10 mouse cellular contexts compared by ENCODE assay signal in the genomic region with DNA sequence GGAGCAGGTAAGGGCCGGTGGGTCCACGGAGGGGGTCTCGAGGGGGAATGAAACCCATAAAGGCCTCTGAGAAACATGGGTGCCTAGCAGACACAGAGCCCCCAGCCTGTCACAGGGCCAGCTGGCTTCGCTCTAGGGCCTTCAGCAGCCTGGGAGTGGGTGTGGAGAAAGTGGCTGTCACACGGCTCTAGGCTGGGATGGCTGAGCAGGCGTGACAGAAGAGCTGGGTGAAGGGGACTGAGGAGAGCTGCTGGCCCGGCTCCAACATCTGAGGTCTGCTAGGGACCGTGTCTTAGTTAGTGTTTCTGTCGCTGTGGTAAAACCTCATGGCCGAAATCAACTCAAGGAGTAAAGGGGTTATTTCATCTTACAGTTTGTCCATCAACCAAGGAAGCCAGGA. TPM values are rescaled to one million over a fixed set of nuclear protein-coding genes. Genes with fewer than 3 reads are reported as not detected.
DNase-seq lines count a peak whose midpoint lies in the region; ATAC-seq lines count a peak whose summit lies in the region.
"Had no signal": no experiment of that assay in that cellular context is flagged by ENCODE, and none has a peak within 500 bp of the region (broad histone marks: within the 10 kb centered on the region; RNA-seq: fewer than 3 reads in every experiment).

No protein-coding gene starts in this region.

- H3K9ac ChIP-seq in forebrain, embryonic 14.5 days (ENCODE audit: low read length), result no peak overlapping the region
- no peak overlapping the region for H3K9ac ChIP-seq in neural tube, embryonic 14.5 days (replicated peaks; ENCODE audit: low read depth, low read length)

- H3K4me1 ChIP-seq in forebrain, embryonic 14.5 days (ENCODE audit: control insufficient read depth, insufficient read depth, low read length), result peaks cover 9% of the 10 kb centered on the region; the same call in 1 of the 2 replicates
- H3K4me1 ChIP-seq in neural tube, embryonic 14.5 days (ENCODE audit: control insufficient read depth, insufficient read depth, low read length), result peaks cover 14% of the 10 kb centered on the region

- ATAC-seq in forebrain, embryonic 14.5 days, result peak; percentile 74
- peak; percentile 54; the same call in 1 of the 2 replicates for ATAC-seq in neural tube, embryonic 14.5 days (ENCODE audit: low read depth)
- ATAC-seq in megakaryocyte progenitor cell, adult 5-6 weeks (replicated peaks; ENCODE audit: poor library complexity), result no peak

- peaks cover 7% of the 10 kb centered on the region; the same call in 1 of the 2 replicates for H3K36me3 ChIP-seq in forebrain, embryonic 14.5 days (ENCODE audit: control insufficient read depth, insufficient read depth, low read length)
- H3K36me3 ChIP-seq in neural tube, embryonic 14.5 days (ENCODE audit: control insufficient read depth, insufficient read depth, low read length), result no peaks in the 10 kb centered on the region

- WGBS in forebrain, embryonic 14.5 days, result 58% methylated on average over 10 of the region's 10 CpGs
- 61% methylated on average over 10 of the region's 10 CpGs for WGBS in neural tube, embryonic 14.5 days

- no peak overlapping the region for H3K4me2 ChIP-seq in forebrain, embryonic 14.5 days (ENCODE audit: low read length)
- H3K4me2 ChIP-seq in neural tube, embryonic 14.5 days (ENCODE audit: low read depth, low read length), result no peak overlapping the region

- no peaks in the 10 kb centered on the region for H3K9me3 ChIP-seq in forebrain, embryonic 14.5 days (replicated peaks; ENCODE audit: control insufficient read depth, low read length)
- no peaks in the 10 kb centered on the region for H3K9me3 ChIP-seq in neural tube, embryonic 14.5 days (ENCODE audit: control insufficient read depth, low read length)

- peak overlapping the region; percentile 65; the same call in 1 of the 2 replicates for H3K27ac ChIP-seq in forebrain, embryonic 14.5 days (ENCODE audit: low read depth, low read length)
- H3K27ac ChIP-seq in neural tube, embryonic 14.5 days (ENCODE audit: low read depth, low read length), result peak overlapping the region; percentile 44; the same call in 1 of the 2 replicates

- peak; percentile 24 for DNase-seq in cerebellum, adult 11-12 months
- DNase-seq in cerebellum, adult 9-11 months, result no peak
- DNase-seq in kidney, postnatal 4 days, result peak; percentile 64 to 74
- DNase-seq in kidney, postnatal 14 days, result no peak
- DNase-seq in forebrain, embryonic 14.5 days (ENCODE audit: low spot score), result peak; percentile 61
- no peak for DNase-seq in thymus, postnatal 10 days (ENCODE audit: low spot score in 2 of 2)
- DNase-seq: kidney, adult 2 months had no signal

- H3K27me3 ChIP-seq in forebrain, embryonic 14.5 days (replicated peaks; ENCODE audit: control insufficient read depth, insufficient read depth, low read length), result no peaks in the 10 kb centered on the region
- no peaks in the 10 kb centered on the region for H3K27me3 ChIP-seq in neural tube, embryonic 14.5 days (ENCODE audit: control insufficient read depth, insufficient read depth, low read length)

- no peak overlapping the region for H3K4me3 ChIP-seq in forebrain, embryonic 14.5 days (ENCODE audit: low read depth, low read length)
- H3K4me3 ChIP-seq in neural tube, embryonic 14.5 days (ENCODE audit: low read depth, low read length), result no peak overlapping the region

RNA-seq across cellular contexts. Expression of a gene that starts 17.5 kb away (rescaled TPM):
- polyA plus RNA-seq in forebrain, embryonic 14.5 days (2014; fragmentation: Nextera tagmentation; extraction: Ambion mirVana), result 6.6 and 12.3 TPM in 2 replicates
- polyA plus RNA-seq in neural tube, embryonic 14.5 days (2014; fragmentation: Nextera tagmentation; extraction: Ambion mirVana), result 15.4 and 17.1 TPM in 2 replicates
- total RNA-seq in megakaryocyte progenitor cell, adult 5-6 weeks (2015), result not detected in 2 replicates
- total RNA-seq in megakaryocyte progenitor cell, adult 5-6 weeks (2017), result 0.41 TPM in 1 of 2 replicates, not detected in the other
- total RNA-seq: liver, adult 2 months had no signal

RNA-seq across cellular contexts. Expression of a gene that starts 45.5 kb away (rescaled TPM):
- 4.0 and 5.7 TPM in 2 replicates for polyA plus RNA-seq in forebrain, embryonic 14.5 days (2014; fragmentation: Nextera tagmentation; extraction: Ambion mirVana)
- 5.8 and 18.2 TPM in 2 replicates for polyA plus RNA-seq in neural tube, embryonic 14.5 days (2014; fragmentation: Nextera tagmentation; extraction: Ambion mirVana)
- total RNA-seq in megakaryocyte progenitor cell, adult 5-6 weeks (2015), result 0.24 and 1.1 TPM in 2 replicates
- 0.17 and 0.84 TPM in 2 replicates for total RNA-seq in megakaryocyte progenitor cell, adult 5-6 weeks (2017)

Comparison
In these comparisons a context has a peak if more than half of its experiments do, and no peak if none do; other contexts are left out.
1. DNase-seq: peak in cerebellum, adult 11-12 months (single experiment), kidney, postnatal 4 days (2 of 2) and forebrain, embryonic 14.5 days (single experiment); none in cerebellum, adult 9-11 months (single experiment), kidney, postnatal 14 days (single experiment) and thymus, postnatal 10 days (0 of 2).